Mouse (Mus musculus) brain, embryonic 14.5 days (tissue): Measurements from ENCODE around the gene Plcd3.

Experiments used
- CTCF ChIP-seq: fragments of 200-500 bp; IDR thresholded peaks from 2 replicates; pipeline ENCODE4 v1.5.1; 2012; ENCODE audit warnings: inconsistent platforms, mild to moderate bottlenecking, moderate library complexity, borderline replicate concordance; ENCODE audit not compliant: insufficient read depth, insufficient read length; ENCODE audit errors: extremely low read depth
- POLR2A ChIP-seq: fragments of 200-500 bp; IDR thresholded peaks from 2 replicates; pipeline ENCODE4 v1.6.1; 2012; ENCODE audit warnings: mild to moderate bottlenecking, inconsistent platforms, borderline replicate concordance; ENCODE audit not compliant: poor library complexity, insufficient read depth, insufficient read length, severe bottlenecking; ENCODE audit errors: extremely low read depth

DNA sequence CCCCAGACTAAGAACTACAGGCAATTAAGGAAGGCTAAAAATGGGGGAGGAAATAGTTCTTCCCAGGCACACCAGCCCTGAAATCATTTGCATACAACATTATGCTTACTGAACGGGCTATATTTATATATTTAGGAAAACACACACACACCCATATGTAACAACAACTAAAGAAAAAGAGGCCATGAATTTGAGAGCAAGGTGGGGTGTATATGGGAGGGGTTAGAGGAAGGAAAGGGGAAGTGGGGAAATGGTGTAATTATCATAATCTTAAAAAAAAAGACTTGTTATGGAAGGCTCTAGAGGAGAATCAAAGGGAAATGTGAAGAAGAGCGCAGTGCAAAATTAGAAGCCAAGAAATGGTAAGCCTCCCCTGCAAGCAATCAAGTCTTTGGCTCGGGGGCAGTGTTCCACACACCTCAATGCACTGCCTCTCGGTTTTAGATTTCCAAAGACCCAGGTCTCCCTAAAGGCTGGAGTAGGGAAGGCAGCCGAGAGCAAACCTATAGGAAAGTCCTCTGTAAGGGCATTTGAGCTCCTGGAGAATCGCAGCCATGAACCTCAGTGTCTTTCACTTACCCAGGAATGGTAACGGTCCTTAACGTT, 73.8 kb downstream of the Plcd3 start:
- TF ChIP-seq CTCF = 0 out of 2 replicates have a peak, but pooled peaks have one; percentile 8
- TF ChIP-seq POLR2A = no peak
